Mouse (Mus musculus): Measurements from ENCODE around the gene Ybx3. TPM values are rescaled to one million over a fixed set of nuclear protein-coding genes. Genes with fewer than 3 reads are reported as not detected.

Ybx3 gene
- polyA plus RNA-seq (2012) = 1,029 and 1,117 TPM in 2 replicates

GRCm38 (mm10) chr6:131388040-131389021 is at the start of gene Ybx3:
TSS of gene Ybx3 (minus strand) at chr6:131388476.

GRCm38 (mm10) chr6:131353352-131353919 is 34.8 kb downstream of the Ybx3 start, which contains the start of gene Styk1:
TSS of gene Styk1 (minus strand) at chr6:131353597.

Other genes starting within 250 kb of the Ybx3 start
- gene Klra2, start 141.1 kb downstream of the Ybx3 start, polyA plus RNA-seq (2012) = 0.07 TPM in 1 of 2 replicates, not detected in the other
- 0.91 and 1.3 TPM in 2 replicates for gene Magohb, start 95.2 kb downstream of the Ybx3 start, polyA plus RNA-seq (2012)
- 0.04 TPM in 1 of 2 replicates, not detected in the other for gene Styk1, start 34.9 kb downstream of the Ybx3 start, polyA plus RNA-seq (2012)
- not detected in 2 replicates for gene 5430401F13Rik, start 97.9 kb upstream of the Ybx3 start, polyA plus RNA-seq (2012)
- gene Gm6619, start 97.9 kb upstream of the Ybx3 start, polyA plus RNA-seq (2012) = not detected in 2 replicates
- gene Tas2r130, start 242.4 kb upstream of the Ybx3 start, polyA plus RNA-seq (2012) = not detected in 2 replicates